Mouse (Mus musculus) embryonic fibroblast, embryonic 13.5 days (primary cell): ENCODE measurements around the gene Agxt2. TPM values are rescaled to one million over a fixed set of nuclear protein-coding genes. Genes with fewer than 3 reads are reported as not detected.

Source experiments
- H3K27ac ChIP-seq: 2 replicates; pipeline ENCODE4 v1.5.1; 2012; ENCODE audit warnings: low read length, control low read depth, inconsistent platforms; ENCODE audit not compliant: insufficient read depth
- H3K4me1 ChIP-seq: 2 replicates; pipeline ENCODE4 v1.6.1; 2011; ENCODE audit warnings: low read length; ENCODE audit not compliant: control insufficient read depth, insufficient read depth
- H3K4me3 ChIP-seq: 2 replicates; pipeline ENCODE4 v1.5.1; 2011; ENCODE audit warnings: mild to moderate bottlenecking, control low read depth, low read length; ENCODE audit not compliant: insufficient read depth
- CTCF ChIP-seq: IDR thresholded peaks from 2 replicates; pipeline ENCODE4 v1.5.1; 2011; ENCODE audit warnings: mild to moderate bottlenecking, control low read depth, low read length, moderate library complexity, borderline replicate concordance; ENCODE audit not compliant: insufficient read depth
- POLR2A ChIP-seq: IDR thresholded peaks from 2 replicates; pipeline ENCODE4 v1.6.1; 2011; ENCODE audit warnings: low read depth, mild to moderate bottlenecking, control low read depth, low read length, moderate library complexity
- polyA plus RNA-seq: library from polyadenylated mRNA; stranded (reverse); fragments of >200 nt; gene quantifications from 2 replicates; pipeline ENCODE4 v1.2.4, GENCODE M21; 2011; ENCODE audit warnings: low read depth; ENCODE audit not compliant: missing spikeins, insufficient read length

The Agxt2 gene
- polyA plus RNA-seq = not detected in 2 replicates

DNA sequence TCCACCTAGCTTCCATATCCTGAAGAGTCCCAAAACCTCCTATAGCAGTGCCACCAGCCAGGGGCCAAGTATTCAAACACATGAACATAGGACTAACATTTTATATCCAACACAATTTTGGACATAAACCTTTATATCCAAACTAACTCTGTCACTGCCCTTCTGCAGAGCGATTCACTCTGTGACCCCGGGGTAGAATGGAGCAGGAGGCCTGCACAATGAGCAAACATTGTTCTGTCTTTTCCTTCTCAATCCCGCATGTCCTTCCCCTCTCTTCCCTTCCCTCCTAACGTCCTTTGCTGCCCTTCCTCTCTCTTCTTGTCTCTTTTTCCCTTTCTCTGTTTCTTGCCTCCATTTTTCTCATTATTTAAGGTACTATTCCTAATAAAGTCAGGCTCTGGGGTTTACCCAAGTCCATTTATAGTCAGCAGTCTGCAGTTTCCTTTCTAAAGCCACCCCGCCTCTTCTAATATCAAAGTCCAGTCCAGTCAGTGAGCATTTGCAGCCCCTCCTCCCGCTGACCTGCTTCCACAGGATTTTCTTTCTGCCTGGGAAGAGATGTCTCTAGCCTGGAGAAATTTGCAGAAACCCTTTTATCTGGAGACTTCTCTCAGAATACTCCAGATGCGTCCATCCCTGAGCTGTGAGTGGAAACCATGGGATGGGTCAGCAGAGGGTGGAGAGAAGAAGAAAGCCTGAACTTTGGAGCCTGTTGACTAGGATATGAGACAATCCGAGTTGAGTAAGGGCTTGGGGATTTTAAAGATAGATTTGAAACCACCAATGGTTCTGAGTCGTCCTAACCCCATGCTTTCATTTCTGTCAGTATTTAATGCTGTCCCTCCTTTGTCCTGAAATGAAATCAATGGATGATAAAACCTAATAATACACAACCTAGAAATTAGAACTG, at the start of gene Agxt2:
TSS of gene Agxt2 (plus strand) at position 494 of the 910 bp plus-strand sequence.
- TF ChIP-seq CTCF (no peak), POLR2A (no peak)
- Histone ChIP-seq H3K4me3 (no peak within 1 kb of the TSS), H3K27ac (no peak within 1 kb of the TSS), H3K4me1 (no peaks in the 10 kb centered on the region)

DNA sequence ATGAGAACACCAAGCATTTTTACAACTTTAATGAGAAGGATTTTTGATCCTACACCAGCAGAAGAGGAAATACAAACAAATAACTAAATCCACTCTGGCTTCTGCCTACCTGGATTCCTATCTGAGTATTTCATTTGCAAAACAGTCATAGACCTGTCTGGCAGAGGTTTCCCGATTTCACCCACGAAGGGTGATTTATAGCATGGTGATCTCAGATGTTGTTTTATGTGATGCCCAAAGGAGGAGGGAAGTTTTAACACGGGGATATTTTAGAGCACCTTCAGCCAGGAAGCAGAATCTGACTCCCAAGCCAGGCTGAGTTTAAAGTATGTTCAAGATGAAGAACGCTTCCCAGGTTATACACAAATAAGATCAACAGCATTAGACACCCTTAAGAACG, 46.5 kb upstream of the Agxt2 start:
- TF ChIP-seq CTCF = no peak
- TF ChIP-seq POLR2A = no peak
- Histone ChIP-seq H3K27ac (no peak overlapping the region), H3K4me3 (no peak overlapping the region), H3K4me1 (no peaks in the 10 kb centered on the region)

GRCm38 (mm10) chr15:10313522-10314455, 44.5 kb upstream of the Agxt2 start:
- Histone ChIP-seq H3K4me3 (no peak overlapping the region), H3K4me1 (no peaks in the 10 kb centered on the region), H3K27ac (no peak overlapping the region)
- TF ChIP-seq CTCF = no peak
- no peak for TF ChIP-seq POLR2A

- Histone ChIP-seq H3K4me3 (no peak within 1 kb of the TSS), H3K27ac (no peak within 1 kb of the TSS), H3K4me1 (no peaks in the 10 kb centered on the region)
- TF ChIP-seq POLR2A (no peak), CTCF (no peak)
Measured at GRCm38 (mm10) chr15:10325080-10325479, 33.3 kb upstream of the Agxt2 start, which contains the start of gene Gm21973. Gene Gm21973 (plus strand): TSS chr15:10325380.

DNA sequence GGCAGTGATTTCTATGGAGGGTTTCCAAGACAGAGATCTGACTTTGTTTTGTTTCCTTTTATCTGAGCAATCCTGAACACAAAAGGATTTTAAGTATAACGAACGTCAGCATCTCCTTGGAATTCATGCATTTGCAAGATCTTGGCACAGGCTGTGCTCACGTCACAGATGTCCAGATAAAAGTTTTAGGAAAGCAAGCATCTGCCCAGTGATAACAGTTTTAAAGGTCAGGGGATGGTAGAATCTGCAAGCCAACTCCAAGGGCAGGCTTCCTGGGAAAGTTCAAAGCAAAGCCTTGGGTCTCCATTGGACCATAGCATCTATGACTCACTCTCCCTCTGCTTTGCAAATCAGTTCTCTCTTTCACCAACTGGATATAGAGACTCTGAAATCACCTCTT, 27.7 kb upstream of the Agxt2 start:
- H3K4me1 ChIP-seq = no peaks in the 10 kb centered on the region
- H3K27ac ChIP-seq = no peak overlapping the region
- no peak overlapping the region for H3K4me3 ChIP-seq
- no peak for TF ChIP-seq CTCF
- TF ChIP-seq POLR2A = no peak

DNA sequence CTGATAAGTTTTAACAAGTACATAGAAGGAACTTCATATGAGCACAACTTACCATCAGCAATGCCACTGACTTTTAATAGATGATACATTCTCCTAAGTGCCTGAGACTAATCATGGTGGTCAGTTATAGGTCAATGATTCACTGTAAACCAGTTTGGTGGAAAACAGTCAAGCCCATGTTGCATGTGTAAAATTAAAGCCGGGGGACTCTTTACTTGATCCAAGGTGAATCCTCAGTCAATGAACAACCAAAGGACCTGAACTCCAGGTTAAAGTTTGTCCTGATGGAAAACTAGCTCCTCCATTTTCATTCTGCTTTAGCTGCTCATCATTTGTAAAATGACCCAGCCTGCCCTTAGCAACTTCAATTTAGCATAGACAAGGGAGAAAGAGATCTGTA, 25.8 kb upstream of the Agxt2 start:
- Histone ChIP-seq H3K4me3 (no peak overlapping the region), H3K27ac (no peak overlapping the region), H3K4me1 (no peaks in the 10 kb centered on the region)
- TF ChIP-seq CTCF = no peak
- no peak for TF ChIP-seq POLR2A

DNA sequence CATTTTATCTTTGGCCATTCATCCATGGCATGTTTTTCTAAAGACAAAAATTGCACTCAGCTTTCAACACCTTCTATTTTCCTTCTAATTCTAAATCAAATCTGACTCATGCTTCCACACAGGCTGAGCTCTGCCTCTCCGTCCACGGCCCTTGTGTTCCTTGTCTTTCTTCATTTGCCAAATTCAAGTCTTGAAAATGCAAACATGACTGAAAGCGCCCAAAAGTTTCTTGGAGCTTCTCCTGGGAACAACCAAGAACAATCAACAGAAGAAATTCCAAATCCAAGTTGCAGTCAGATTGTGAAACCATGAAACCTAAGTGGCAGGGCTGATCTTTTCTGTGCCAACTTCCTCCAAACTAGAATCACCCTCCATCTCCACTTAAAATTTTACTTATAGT, 19.7 kb upstream of the Agxt2 start:
- TF ChIP-seq CTCF = no peak
- no peak for TF ChIP-seq POLR2A
- H3K4me3 ChIP-seq = no peak overlapping the region
- H3K27ac ChIP-seq = no peak overlapping the region

GRCm38 (mm10) chr15:10347044-10347443, 11.3 kb upstream of the Agxt2 start:
- no peak for TF ChIP-seq POLR2A
- no peak overlapping the region for H3K27ac ChIP-seq
- no peak overlapping the region for H3K4me3 ChIP-seq
- no peaks in the 10 kb centered on the region for H3K4me1 ChIP-seq

More for the DNA sequence above, 19.7 kb upstream of the Agxt2 start:
- H3K4me1 ChIP-seq = no peaks in the 10 kb centered on the region

DNA sequence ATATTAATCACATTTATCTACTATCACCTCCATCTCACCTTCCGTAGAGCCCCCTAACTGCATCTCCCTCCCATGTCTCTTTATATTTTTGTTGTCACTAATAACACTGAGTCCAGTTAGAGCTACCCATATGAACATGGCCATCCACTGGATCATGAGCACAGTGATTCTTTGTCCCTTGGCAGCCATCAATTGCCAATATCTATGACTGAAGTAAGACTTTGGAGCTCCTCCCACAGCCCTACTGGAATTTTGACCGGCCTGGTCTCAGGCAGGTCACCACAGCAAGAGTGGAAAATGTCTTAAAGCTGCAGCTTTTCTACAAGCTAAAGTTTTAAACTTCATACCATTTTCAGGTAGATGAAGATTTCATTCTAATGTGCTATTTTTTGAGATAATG, 8.0 kb downstream of the Agxt2 start:
- Histone ChIP-seq H3K4me3 (no peak overlapping the region), H3K4me1 (no peaks in the 10 kb centered on the region)
- TF ChIP-seq CTCF = no peak
- no peak for TF ChIP-seq POLR2A

GRCm38 (mm10) chr15:10375404-10375803, 17.1 kb downstream of the Agxt2 start:
- H3K4me3 ChIP-seq = no peak overlapping the region

More for the DNA sequence above, 8.0 kb downstream of the Agxt2 start:
- no peak overlapping the region for H3K27ac ChIP-seq

More at GRCm38 (mm10) chr15:10375404-10375803, 17.1 kb downstream of the Agxt2 start:
- TF ChIP-seq CTCF = no peak
- TF ChIP-seq POLR2A = no peak
- Histone ChIP-seq H3K27ac (no peak overlapping the region), H3K4me1 (no peaks in the 10 kb centered on the region)
